In genomic region chr17:3256765-3257164, GRCm38 (mm10) we compare ENCODE assay signal across 24 mouse cellular contexts.
DNase-seq lines count a peak whose midpoint lies in the region; ATAC-seq and TF ChIP-seq lines count a peak whose summit lies in the region.
"Had no signal": no experiment of that assay in that cellular context is flagged by ENCODE, and none has a peak within 500 bp of the region (broad histone marks: within the 10 kb centered on the region; RNA-seq: fewer than 3 reads in every experiment).

No protein-coding gene starts in this region.

- H3K9me3 ChIP-seq in hindbrain, embryonic 10.5 days: no peaks in the 10 kb centered on the region
- H3K9me3 ChIP-seq in hindbrain, postnatal 0 days (ENCODE audit: low read length): no peaks in the 10 kb centered on the region
- no peaks in the 10 kb centered on the region for H3K9me3 ChIP-seq in midbrain, postnatal 0 days (ENCODE audit: low read length)
- H3K9me3 ChIP-seq in midbrain, embryonic 16.5 days (replicated peaks; ENCODE audit: control insufficient read depth, low read length, poor library complexity, severe bottlenecking): no peaks in the 10 kb centered on the region
- H3K9me3 ChIP-seq: embryonic facial prominence, embryonic 10.5 days; G1E; heart, embryonic 15.5 days had no signal

- H3K27ac ChIP-seq in hindbrain, embryonic 10.5 days: peak overlapping the region; percentile 57; the same call in 1 of the 2 replicates
- H3K27ac ChIP-seq in hindbrain, postnatal 0 days: no peak overlapping the region
- H3K27ac ChIP-seq in midbrain, postnatal 0 days (ENCODE audit: low read depth, low read length): 0 out of 2 replicates have a peak overlapping the region, but pooled peaks have one; percentile 8
- H3K27ac ChIP-seq in midbrain, embryonic 16.5 days (ENCODE audit: low read length): no peak overlapping the region
- H3K27ac ChIP-seq: embryonic facial prominence, embryonic 10.5 days; heart, adult 2 months; heart, embryonic 15.5 days had no signal

- 94% methylated on average over 7 of the region's 7 CpGs for WGBS in hindbrain, embryonic 10.5 days
- 92% methylated on average over 7 of the region's 7 CpGs for WGBS in hindbrain, postnatal 0 days
- 93% methylated on average over 7 of the region's 7 CpGs for WGBS in midbrain, postnatal 0 days
- WGBS in midbrain, embryonic 16.5 days: 94% methylated on average over 7 of the region's 7 CpGs

- no peak for TF ChIP-seq CTCF in hindbrain, postnatal 0 days (IDR thresholded peaks at IDR 0.05; ENCODE audit: low read depth)
- no peak for TF ChIP-seq CTCF in midbrain, postnatal 0 days (IDR thresholded peaks at IDR 0.05)

- H3K4me3 ChIP-seq in hindbrain, embryonic 10.5 days: no peak overlapping the region
- H3K4me3 ChIP-seq in hindbrain, postnatal 0 days (ENCODE audit: low read length): no peak overlapping the region
- H3K4me3 ChIP-seq in midbrain, postnatal 0 days (ENCODE audit: low read depth, low read length): no peak overlapping the region
- no peak overlapping the region for H3K4me3 ChIP-seq in midbrain, embryonic 16.5 days (ENCODE audit: low read depth, low read length)
- H3K4me3 ChIP-seq: embryonic facial prominence, embryonic 10.5 days; heart, adult 2 months; heart, embryonic 15.5 days had no signal

- intact Hi-C loops in heart, postnatal 36 days (cut with DNase I): no loop called here

- DNase-seq in cerebellum, postnatal 10 days: peak; percentile 30 to 33
- no peak for DNase-seq in cerebellum, postnatal 25 days
- no peak for DNase-seq in hindbrain, embryonic 10.5 days (ENCODE audit: low spot score)
- DNase-seq in hindbrain, postnatal 0 days (ENCODE audit: low spot score): no peak
- DNase-seq in midbrain, postnatal 0 days (ENCODE audit: low spot score): no peak
- DNase-seq in heart, postnatal 36 days: no peak
- DNase-seq: adrenal gland, adult 8-10 months; adrenal gland, postnatal 36 days; B cell, adult 2 months; cerebellum, adult 11 months; cerebellum, adult 8-10 months; cerebellum, postnatal 36 days; gastrocnemius, postnatal 14 days; heart, adult 2 months; heart, postnatal 14 days; kidney, adult 8-10 months had no signal

- no peak overlapping the region for H3K9ac ChIP-seq in hindbrain, postnatal 0 days (replicated peaks; ENCODE audit: low read length)
- H3K9ac ChIP-seq in midbrain, postnatal 0 days (replicated peaks; ENCODE audit: low read length, poor library complexity, severe bottlenecking): no peak overlapping the region
- no peak overlapping the region for H3K9ac ChIP-seq in midbrain, embryonic 16.5 days (ENCODE audit: low read depth, low read length)
- H3K9ac ChIP-seq: heart, embryonic 15.5 days had no signal

- H3K4me1 ChIP-seq in hindbrain, embryonic 10.5 days (replicated peaks): peaks cover 13% of the 10 kb centered on the region
- H3K4me1 ChIP-seq in hindbrain, postnatal 0 days (ENCODE audit: insufficient read depth, low read length): no peaks in the 10 kb centered on the region
- no peaks in the 10 kb centered on the region for H3K4me1 ChIP-seq in midbrain, postnatal 0 days (ENCODE audit: insufficient read depth, low read length)
- peaks cover 7% of the 10 kb centered on the region; the same call in 1 of the 2 replicates for H3K4me1 ChIP-seq in midbrain, embryonic 16.5 days (ENCODE audit: control insufficient read depth, insufficient read depth, low read length)

- H3K36me3 ChIP-seq in hindbrain, embryonic 10.5 days: peaks cover 6% of the 10 kb centered on the region; the same call in 1 of the 2 replicates
- no peaks in the 10 kb centered on the region for H3K36me3 ChIP-seq in hindbrain, postnatal 0 days (ENCODE audit: insufficient read depth, low read length)
- 0 out of 2 replicates have a peak, but pooled peaks cover 4% of the 10 kb centered on the region for H3K36me3 ChIP-seq in midbrain, postnatal 0 days (ENCODE audit: insufficient read depth, low read length)
- no peaks in the 10 kb centered on the region for H3K36me3 ChIP-seq in midbrain, embryonic 16.5 days (ENCODE audit: control insufficient read depth, insufficient read depth, low read length)
- H3K36me3 ChIP-seq: heart, embryonic 15.5 days had no signal

- H3K27me3 ChIP-seq in hindbrain, embryonic 10.5 days (ENCODE audit: insufficient read depth, poor library complexity, severe bottlenecking): no peaks in the 10 kb centered on the region
- no peaks in the 10 kb centered on the region for H3K27me3 ChIP-seq in hindbrain, postnatal 0 days (ENCODE audit: insufficient read depth, low read length)
- H3K27me3 ChIP-seq in midbrain, postnatal 0 days (ENCODE audit: insufficient read depth, low read length): no peaks in the 10 kb centered on the region
- no peaks in the 10 kb centered on the region for H3K27me3 ChIP-seq in midbrain, embryonic 16.5 days (ENCODE audit: control insufficient read depth, insufficient read depth, low read depth, low read length)
- H3K27me3 ChIP-seq: heart, embryonic 15.5 days had no signal

- no peak for ATAC-seq in hindbrain, postnatal 0 days
- ATAC-seq in midbrain, postnatal 0 days (ENCODE audit: low FRiP score): no peak
- no peak for ATAC-seq in midbrain, embryonic 16.5 days
- ATAC-seq: CD4-positive, CD25-positive, alpha-beta regulatory T cell, adult 4 months; inflammation-experienced regulatory T-cells, adult 6 months; intestine, postnatal 0 days had no signal

- no peak overlapping the region for H3K4me2 ChIP-seq in hindbrain, postnatal 0 days (ENCODE audit: low read depth, low read length)
- no peak overlapping the region for H3K4me2 ChIP-seq in midbrain, postnatal 0 days (ENCODE audit: low read depth, low read length, poor library complexity, severe bottlenecking)
- H3K4me2 ChIP-seq in midbrain, embryonic 16.5 days (ENCODE audit: low read length): no peak overlapping the region
- H3K4me2 ChIP-seq: heart, embryonic 11.5 days; heart, embryonic 15.5 days had no signal

Comparison
In these comparisons a context has a peak if more than half of its experiments do, and no peak if none do; other contexts are left out.
1. DNase-seq: peak in cerebellum, postnatal 10 days (2 of 2); none in cerebellum, postnatal 25 days (0 of 2), hindbrain, embryonic 10.5 days (single experiment), hindbrain, postnatal 0 days (single experiment), midbrain, postnatal 0 days (single experiment) and heart, postnatal 36 days (0 of 2).
2. H3K27ac ChIP-seq: peak in hindbrain, embryonic 10.5 days (single experiment) and midbrain, postnatal 0 days (single experiment); none in hindbrain, postnatal 0 days (single experiment) and midbrain, embryonic 16.5 days (single experiment).